Mouse (Mus musculus) right cerebral cortex, postnatal 25 days (tissue): Measurements from ENCODE around the gene Tmem127.
"Not testable (repeated sequence)": the region's sequence is repeated elsewhere in the genome, so short reads cannot be mapped to it uniquely, and the experiment has no call there.

ENCODE experiments used
- DNase-seq: peaks from one replicate; pipeline ENCODE4 v3.0.0; 2022

Tmem127 gene

GRCm38 (mm10) chr2:127269491-127270299 lies 22.0 kb downstream of the Tmem127 start, which contains the start of gene Stard7:
TSS of gene Stard7 (plus strand) at chr2:127270218.
- DNase-seq: peak; percentile 96

DNA sequence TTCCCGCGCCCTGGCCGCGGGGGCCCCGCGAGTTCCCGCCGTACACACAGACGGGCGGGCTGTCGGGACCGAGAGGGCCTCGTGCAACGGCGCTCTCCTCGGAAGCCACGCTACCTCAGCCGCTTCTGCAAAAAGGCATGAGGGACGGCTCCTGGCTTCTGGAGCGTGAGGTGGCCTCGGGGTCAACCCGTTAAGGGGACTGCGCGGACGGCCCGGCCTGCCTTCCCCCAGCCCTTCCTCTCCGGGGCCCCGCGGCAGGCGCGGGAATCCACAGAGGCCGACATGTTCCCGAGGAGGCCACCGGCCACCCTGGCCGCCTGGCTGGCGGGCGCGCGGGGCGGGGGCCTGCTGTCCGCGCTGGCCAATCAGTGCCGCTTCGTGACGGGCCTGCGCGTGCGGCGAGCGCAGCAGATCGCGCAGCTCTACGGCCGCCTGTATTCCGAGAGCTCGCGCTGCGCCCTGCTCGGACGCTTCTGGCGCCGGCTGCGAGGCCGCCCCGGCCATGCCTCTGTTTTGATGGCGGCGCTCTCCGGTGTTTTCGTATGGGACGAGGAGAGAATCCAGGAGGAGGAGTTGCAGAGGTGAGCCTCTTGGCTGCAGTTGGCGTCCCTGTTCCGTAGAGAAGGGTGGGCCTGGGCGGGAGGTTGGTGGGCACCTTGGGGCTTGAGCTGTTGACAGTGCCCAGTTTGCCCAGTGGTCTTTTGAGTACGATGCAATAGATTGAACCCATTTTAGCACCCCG lies 22.8 kb downstream of the Tmem127 start:
- DNase-seq: peak; percentile 91

GRCm38 (mm10) chr2:127271042-127271515 lies 23.4 kb downstream of the Tmem127 start:
- DNase-seq: no peak

DNA sequence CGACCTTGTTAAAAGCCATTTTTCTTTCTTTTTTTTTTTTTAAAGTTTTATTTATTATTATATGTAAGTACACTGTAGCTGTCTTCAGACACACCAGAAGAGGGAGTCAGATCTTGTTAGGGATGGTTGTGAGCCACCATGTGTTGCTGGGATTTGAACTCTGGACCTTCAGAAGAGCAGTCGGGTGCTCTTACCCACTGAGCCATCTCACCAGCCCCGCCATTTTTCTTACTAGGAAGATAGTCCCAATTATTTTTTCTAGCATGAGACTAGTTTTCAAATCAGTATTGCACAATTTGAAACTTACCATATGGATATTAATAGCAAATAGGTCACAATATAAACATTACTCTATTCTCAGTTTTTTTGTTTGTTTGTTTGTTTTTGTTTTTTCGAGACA lies 24.3 kb downstream of the Tmem127 start:
- DNase-seq: not testable (repeated sequence)

- DNase-seq: no peak
These were observed 25.1 kb downstream of the Tmem127 start for GRCm38 (mm10) chr2:127272806-127273205.

GRCm38 (mm10) chr2:127274590-127274989 lies 26.9 kb downstream of the Tmem127 start:
- DNase-seq: no peak

DNA sequence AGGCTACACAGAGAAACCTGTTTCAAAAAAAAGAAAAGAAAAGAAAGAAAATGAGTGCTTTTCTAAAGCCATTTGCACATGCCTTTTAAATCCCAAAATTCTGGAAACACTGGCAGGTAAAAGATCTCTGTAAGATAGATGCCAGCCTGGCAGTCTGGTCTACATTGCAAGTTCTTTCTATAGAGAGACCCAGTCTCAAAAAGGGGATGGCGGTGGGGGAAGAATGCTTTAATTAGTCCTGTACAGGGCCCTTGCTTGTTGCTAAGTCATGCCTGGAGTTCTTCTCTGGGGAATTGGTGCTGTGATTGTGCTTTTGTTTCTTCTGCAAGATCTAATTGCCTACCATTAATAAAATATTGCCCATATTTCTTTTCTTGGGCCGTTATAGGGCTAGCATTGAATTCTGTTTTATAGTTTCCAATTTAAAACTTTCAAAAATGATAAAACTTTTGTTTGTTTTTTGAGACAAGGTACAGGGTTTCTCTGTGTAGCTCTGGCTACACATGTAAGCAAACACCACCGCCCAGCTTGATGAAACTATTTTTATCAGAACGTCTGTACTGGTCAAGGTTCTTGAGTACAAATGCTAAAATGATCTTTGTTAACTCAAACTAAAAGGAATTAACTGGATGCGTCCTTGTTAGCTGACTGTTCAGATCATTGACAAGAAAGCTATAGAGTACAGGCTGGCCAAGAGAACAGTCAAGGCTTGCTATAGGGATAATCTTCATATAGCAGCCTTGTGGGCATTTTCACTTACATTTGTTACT lies 28.0 kb downstream of the Tmem127 start:
- no peak for DNase-seq

GRCm38 (mm10) chr2:127278162-127278561 lies 30.5 kb downstream of the Tmem127 start:
- no peak for DNase-seq

GRCm38 (mm10) chr2:127292250-127292649 lies 44.5 kb downstream of the Tmem127 start:
- no peak for DNase-seq

DNA sequence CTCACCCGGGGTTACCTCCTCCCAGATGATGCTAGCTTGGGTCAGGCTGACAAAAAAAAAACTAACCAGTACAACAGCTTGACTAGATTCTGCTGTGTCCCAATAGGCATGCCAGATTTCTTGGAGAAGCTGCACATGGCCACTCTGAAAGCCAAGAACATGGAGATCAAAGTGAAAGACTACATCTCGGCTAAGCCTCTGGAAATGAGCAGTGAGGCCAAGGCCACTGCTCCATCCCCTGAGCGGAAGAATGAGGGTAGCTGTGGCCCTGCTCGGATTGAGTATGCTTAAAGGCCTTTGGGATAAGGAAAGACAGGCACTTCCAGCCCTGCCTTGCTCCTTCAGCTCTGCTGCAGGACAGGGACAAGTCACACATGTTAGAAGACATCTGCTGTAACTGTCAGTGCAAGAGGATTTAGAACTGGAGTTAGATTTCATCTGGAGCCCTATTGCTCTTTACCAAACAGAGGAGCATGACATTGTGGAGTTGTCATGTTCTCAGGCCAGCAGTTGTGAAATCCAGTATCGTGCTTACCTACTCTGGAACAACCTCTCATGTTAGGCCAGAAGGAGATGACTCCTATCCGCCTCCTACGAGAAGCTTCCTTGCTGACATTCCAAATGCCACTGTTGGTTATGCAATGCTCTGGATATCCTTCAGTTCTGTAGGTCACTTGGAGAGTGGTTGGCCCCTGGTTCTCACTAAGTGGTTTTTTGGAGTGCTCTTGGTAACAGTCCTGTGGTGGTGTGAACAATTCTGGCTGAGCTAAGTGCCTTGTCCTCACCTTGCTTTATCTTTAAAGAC lies 49.5 kb downstream of the Tmem127 start:
- DNase-seq: no peak

- no peak for DNase-seq
These were observed 50.3 kb downstream of the Tmem127 start for GRCm38 (mm10) chr2:127298056-127298455.

DNA sequence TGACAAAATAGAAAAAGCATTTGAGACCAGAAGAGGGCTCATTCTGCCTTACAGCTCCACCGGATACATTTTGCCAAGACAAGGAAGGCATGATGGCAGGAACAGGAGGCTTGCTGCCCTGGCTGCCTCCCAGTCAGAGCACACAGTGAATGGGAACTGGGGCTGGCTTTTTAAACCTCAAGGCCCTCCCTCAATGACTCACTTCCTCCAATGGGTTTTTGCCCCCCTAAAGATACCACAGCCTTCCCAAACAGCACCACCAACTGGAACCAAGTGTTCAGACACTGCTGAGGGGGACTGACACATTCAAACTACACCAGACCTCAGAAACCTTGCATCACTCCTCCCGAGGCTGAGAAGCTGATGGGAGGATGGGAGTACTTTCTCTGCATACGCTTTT lies 53.0 kb downstream of the Tmem127 start:
- DNase-seq: no peak

- no peak for DNase-seq
These were observed 54.2 kb downstream of the Tmem127 start for GRCm38 (mm10) chr2:127301883-127302282.

- not testable (repeated sequence) for DNase-seq
These were observed 56.5 kb downstream of the Tmem127 start for GRCm38 (mm10) chr2:127304192-127304591.

GRCm38 (mm10) chr2:127304609-127305210 lies 57.0 kb downstream of the Tmem127 start:
- no peak for DNase-seq

- DNase-seq: no peak
These were observed 58.4 kb downstream of the Tmem127 start for GRCm38 (mm10) chr2:127306123-127306522.

- no peak for DNase-seq
These were observed 59.5 kb downstream of the Tmem127 start for GRCm38 (mm10) chr2:127307179-127307578.

- DNase-seq: no peak
These were observed 61.0 kb downstream of the Tmem127 start for GRCm38 (mm10) chr2:127308660-127309059.

DNA sequence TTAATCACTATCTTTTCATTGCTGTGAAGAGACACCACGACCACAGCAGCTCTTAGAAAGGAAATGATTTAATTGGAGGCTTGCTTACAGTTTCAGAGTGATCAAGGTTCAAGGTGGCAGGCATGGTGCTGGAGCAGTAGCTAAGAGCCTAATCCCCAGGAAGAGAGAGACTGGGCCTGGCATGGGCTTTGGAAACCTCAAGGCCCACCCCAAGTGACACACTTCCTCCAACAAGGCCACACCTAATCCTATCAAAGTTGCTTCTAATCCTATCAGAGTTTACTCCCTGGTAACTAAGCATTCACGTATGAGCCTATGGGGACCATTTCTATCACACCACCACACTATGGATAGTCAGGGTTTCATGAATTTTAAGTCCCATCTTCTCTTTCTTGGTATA lies 62.5 kb downstream of the Tmem127 start:
- no peak for DNase-seq

DNA sequence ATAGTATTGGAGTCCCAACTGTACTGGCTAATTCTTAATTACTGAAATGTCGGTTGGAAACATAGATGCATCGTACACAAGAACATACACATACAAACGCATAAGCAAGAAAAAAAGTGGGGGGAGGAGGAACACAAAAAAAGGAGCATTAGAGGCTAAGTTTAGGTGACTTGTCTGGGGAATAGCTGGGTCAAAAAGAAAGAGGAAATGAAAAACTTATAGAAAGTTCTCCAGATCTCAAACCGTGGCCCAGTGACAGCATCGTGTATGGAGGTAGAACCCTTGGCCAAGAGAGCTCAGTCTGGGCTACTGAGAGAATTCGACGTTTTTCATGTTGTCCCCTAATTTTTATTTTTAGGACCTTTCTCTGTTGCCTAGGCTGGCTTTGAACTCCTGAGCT lies 63.0 kb downstream of the Tmem127 start:
- no peak for DNase-seq
